Mouse (Mus musculus) lung, adult 2 months (tissue): ENCODE results near the gene Hamp2. TPM values are rescaled to one million over a fixed set of nuclear protein-coding genes. Genes with fewer than 3 reads are reported as not detected.
A peak's percentile ranks its signal among the peaks of the same experiment; 100 is the strongest.

Experiments used
- DNase-seq: peaks from one replicate; pipeline ENCODE4 v3.0.0; 2022
- H3K4me1 ChIP-seq: fragments of 200-500 bp; 2 replicates; pipeline ENCODE4 v1.6.1; 2011; ENCODE audit warnings: low read length; ENCODE audit not compliant: control insufficient read depth, insufficient read depth
- H3K4me3 ChIP-seq: fragments of 200-500 bp; replicated peaks from 2 replicates; pipeline ENCODE3; 2011; ENCODE audit warnings: low read depth, mild to moderate bottlenecking, control low read depth, low read length; ENCODE audit errors: extremely low read depth
- CTCF ChIP-seq: fragments of 200-500 bp; IDR thresholded peaks from 2 replicates; pipeline ENCODE4 v1.5.1; 2011; ENCODE audit warnings: mild to moderate bottlenecking, low read length, control low read depth; ENCODE audit not compliant: insufficient read depth
- POLR2A ChIP-seq: fragments of 200-500 bp; IDR thresholded peaks from 2 replicates; pipeline ENCODE4 v1.6.1; 2011; ENCODE audit warnings: low read depth, mild to moderate bottlenecking, control low read depth, low read length, borderline replicate concordance; ENCODE audit errors: extremely low read depth
- WGBS: fragments of 180-500 bp; shearing (Covaris S2); methylation state at CpG from one replicate; pipeline ENCODE4 v1.1.7; 2018; 5-methylcytosine and 5-hydroxymethylcytosine counted together
- polyA plus RNA-seq: library from polyadenylated mRNA; depleted of rRNA; stranded (reverse); fragments of >200 nt; gene quantifications from 2 replicates; pipeline ENCODE4 v1.2.3, GENCODE M21; 2012; rRNA removed

The Hamp2 gene
- polyA plus RNA-seq, 1 experiment = 0.75 TPM

GRCm38 (mm10) chr7:30886852-30887251 is 37.6 kb downstream of the Hamp2 start:
- Histone ChIP-seq H3K4me1 (no peaks in the 10 kb centered on the region), H3K4me3 (no peak overlapping the region)
- 65% methylated on average over 4 of the region's 4 CpGs for WGBS
- no peak for DNase-seq
- no peak for TF ChIP-seq POLR2A
- no peak for TF ChIP-seq CTCF

DNA sequence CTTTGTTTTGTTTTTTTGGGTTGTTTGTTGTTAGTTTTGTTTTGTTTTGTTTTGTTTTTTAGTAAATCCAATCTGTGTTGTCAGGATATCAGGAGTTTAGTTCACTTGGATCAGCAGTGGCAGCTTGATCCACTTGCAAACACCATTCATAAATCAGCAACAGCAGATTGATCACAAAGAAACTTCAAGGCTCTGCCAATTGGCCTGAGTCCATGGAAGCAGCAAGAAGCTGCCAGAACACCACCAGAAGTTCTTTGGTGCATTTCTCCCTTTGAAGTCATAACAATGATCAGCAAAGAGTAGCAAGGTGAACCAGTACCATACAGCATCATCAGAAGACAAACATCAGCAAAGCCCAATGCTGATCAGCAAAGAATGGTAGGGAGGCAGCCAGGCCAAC is 40.4 kb downstream of the Hamp2 start:
- no peak overlapping the region for H3K4me3 ChIP-seq
- DNase-seq = no peak
- no peaks in the 10 kb centered on the region for H3K4me1 ChIP-seq
- no peak for TF ChIP-seq POLR2A
- no peak for TF ChIP-seq CTCF

- 69% methylated on average over 3 of the region's 3 CpGs for WGBS
- DNase-seq = no peak
- no peak overlapping the region for H3K4me3 ChIP-seq
- TF ChIP-seq CTCF (no peak), POLR2A (no peak)
- H3K4me1 ChIP-seq = no peaks in the 10 kb centered on the region
Measured at GRCm38 (mm10) chr7:30881367-30881766, 43.1 kb downstream of the Hamp2 start.

GRCm38 (mm10) chr7:30880176-30880575 is 44.3 kb downstream of the Hamp2 start, which contains the start of gene Cd22:
TSS of gene Cd22 (minus strand) at chr7:30880342.
- Histone ChIP-seq H3K4me1 (no peaks in the 10 kb centered on the region), H3K4me3 (no peak within 1 kb of the TSS)
- WGBS = 37% methylated on average over 7 of the region's 7 CpGs
- no peak for DNase-seq
- TF ChIP-seq POLR2A (no peak), CTCF (no peak)

GRCm38 (mm10) chr7:30878950-30879349 is 45.5 kb downstream of the Hamp2 start:
- no peak for DNase-seq
- WGBS = 64% methylated on average over 6 of the region's 6 CpGs
- Histone ChIP-seq H3K4me1 (no peaks in the 10 kb centered on the region), H3K4me3 (peak overlapping the region; percentile 37)
- no peak for TF ChIP-seq POLR2A
- no peak for TF ChIP-seq CTCF

GRCm38 (mm10) chr7:30873083-30873482 is 51.4 kb downstream of the Hamp2 start:
- no peak for TF ChIP-seq POLR2A
- TF ChIP-seq CTCF = peak; percentile 55

More at GRCm38 (mm10) chr7:30873083-30873482, 51.4 kb downstream of the Hamp2 start:
- H3K4me1 ChIP-seq = peaks cover 2% of the 10 kb centered on the region; the same call in 1 of the 2 replicates
- H3K4me3 ChIP-seq = no peak overlapping the region
- DNase-seq = peak; percentile 70
- 20% methylated on average over 15 of the region's 15 CpGs for WGBS

Other genes starting within 250 kb of the Hamp2 start
- not detected in 2 replicates for gene 2200002J24Rik, start 225.8 kb downstream of the Hamp2 start, polyA plus RNA-seq
- gene Atp4a, start 212.5 kb downstream of the Hamp2 start, polyA plus RNA-seq = not detected in 2 replicates
- gene Tmem147, start 195.1 kb downstream of the Hamp2 start, polyA plus RNA-seq = 122 and 154 TPM in 2 replicates
- 0.27 and 0.40 TPM in 2 replicates for gene Gapdhs, start 181.0 kb downstream of the Hamp2 start, polyA plus RNA-seq
- gene Sbsn, start 173.2 kb downstream of the Hamp2 start, polyA plus RNA-seq = 3.8 and 60.4 TPM in 2 replicates
- 43.8 and 486 TPM in 2 replicates for gene Dmkn, start 160.9 kb downstream of the Hamp2 start, polyA plus RNA-seq
- 307 TPM in 1 of 2 replicates, not detected in the other for gene Krtdap, start 136.8 kb downstream of the Hamp2 start, polyA plus RNA-seq
- gene Ffar2, start 100.9 kb downstream of the Hamp2 start, polyA plus RNA-seq = 3.0 and 5.2 TPM in 2 replicates
- not detected in 2 replicates for gene Ffar3, start 68.5 kb downstream of the Hamp2 start, polyA plus RNA-seq
- gene Ffar1, start 63.1 kb downstream of the Hamp2 start, polyA plus RNA-seq = 0.78 and 1.3 TPM in 2 replicates
- 14.4 and 19.3 TPM in 2 replicates for gene Cd22, start 44.3 kb downstream of the Hamp2 start, polyA plus RNA-seq
- gene Mag, start 9.8 kb downstream of the Hamp2 start, polyA plus RNA-seq = 3.3 and 3.7 TPM in 2 replicates
- 34.5 and 45.7 TPM in 2 replicates for gene Hamp, start 19.4 kb upstream of the Hamp2 start, polyA plus RNA-seq
- gene Usf2, start 32.1 kb upstream of the Hamp2 start, polyA plus RNA-seq = 122 and 190 TPM in 2 replicates
- 93.0 and 116 TPM in 2 replicates for gene Lsr, start 48.8 kb upstream of the Hamp2 start, polyA plus RNA-seq
- 5.7 and 7.2 TPM in 2 replicates for gene Fam187b, start 49.1 kb upstream of the Hamp2 start, polyA plus RNA-seq
- gene Fxyd5, start 117.8 kb upstream of the Hamp2 start, polyA plus RNA-seq = 156 and 178 TPM in 2 replicates
- gene Fxyd7, start 126.8 kb upstream of the Hamp2 start, polyA plus RNA-seq = 7.5 and 10.6 TPM in 2 replicates
- 330 and 336 TPM in 2 replicates for gene Fxyd1, start 132.5 kb upstream of the Hamp2 start, polyA plus RNA-seq
- 6.8 TPM in 2 replicates for gene Lgi4, start 134.7 kb upstream of the Hamp2 start, polyA plus RNA-seq
- 16.4 and 43.2 TPM in 2 replicates for gene Fxyd3, start 152.0 kb upstream of the Hamp2 start, polyA plus RNA-seq
- gene Hpn, start 190.6 kb upstream of the Hamp2 start, polyA plus RNA-seq = 30.1 and 34.5 TPM in 2 replicates
- 26.6 and 43.9 TPM in 2 replicates for gene Scn1b, start 202.3 kb upstream of the Hamp2 start, polyA plus RNA-seq
- 103 and 113 TPM in 2 replicates for gene Gramd1a, start 231.2 kb upstream of the Hamp2 start, polyA plus RNA-seq